Mouse (Mus musculus) regulatory T cell (primary cell): ENCODE results near the gene Rsph10b.
"Not testable (repeated sequence)": the region's sequence is repeated elsewhere in the genome, so short reads cannot be mapped to it uniquely, and the experiment has no call there.

ENCODE experiments used
- in situ Hi-C: fragments of 300-600 bp; cut with MboI, MseI; formaldehyde crosslinking; loops from one replicate; pipeline ENCODE4 v1.15.1; 2025; ENCODE audit warnings: high pct_unique_total_duplicates

Rsph10b gene

GRCm38 (mm10) chr5:143992661-143993060, 59.8 kb downstream of the Rsph10b start:
- in situ Hi-C loops, result no loop called here

DNA sequence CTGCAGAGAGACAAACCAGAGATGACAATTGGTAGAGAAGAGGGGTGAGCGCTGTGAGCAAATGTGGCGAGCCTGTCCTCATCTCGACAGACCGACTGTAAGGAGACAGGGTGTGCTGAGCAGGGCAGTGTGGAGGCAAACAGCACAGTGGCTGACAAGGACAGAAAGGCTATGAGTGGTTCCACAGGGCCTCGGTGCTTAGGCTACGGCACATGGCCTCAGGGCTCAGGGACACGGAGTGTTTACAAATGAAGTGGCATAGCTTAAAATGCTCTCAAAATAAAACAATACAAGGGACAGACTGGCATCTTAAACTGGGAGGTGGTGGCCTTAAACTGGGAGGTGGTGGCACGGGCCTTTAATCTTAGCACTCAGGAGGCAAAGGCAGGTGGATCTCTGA, 60.4 kb downstream of the Rsph10b start:
- in situ Hi-C loops, result no loop called here

DNA sequence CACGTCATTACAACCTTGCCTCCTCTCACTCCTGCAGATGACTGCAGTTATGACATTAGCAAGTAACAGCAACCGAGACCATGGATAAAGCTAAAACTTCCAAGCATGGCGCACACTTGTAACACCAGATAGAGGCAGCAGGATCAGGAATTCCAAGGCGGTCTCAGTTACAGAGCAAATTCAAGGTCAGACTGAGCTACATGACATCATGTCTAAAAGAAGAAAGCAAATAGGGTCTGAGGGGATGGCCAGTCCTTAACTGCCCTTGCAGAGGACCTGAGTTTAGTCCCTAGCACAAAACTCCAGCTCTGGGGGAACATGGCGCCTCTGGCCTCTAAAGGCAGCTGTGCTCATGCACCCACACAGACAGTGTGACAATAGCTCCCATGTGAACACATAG, 61.0 kb downstream of the Rsph10b start:
- in situ Hi-C loops, result no loop called here

GRCm38 (mm10) chr5:143994632-143995365, 62.0 kb downstream of the Rsph10b start:
- in situ Hi-C loops, result no loop called here

DNA sequence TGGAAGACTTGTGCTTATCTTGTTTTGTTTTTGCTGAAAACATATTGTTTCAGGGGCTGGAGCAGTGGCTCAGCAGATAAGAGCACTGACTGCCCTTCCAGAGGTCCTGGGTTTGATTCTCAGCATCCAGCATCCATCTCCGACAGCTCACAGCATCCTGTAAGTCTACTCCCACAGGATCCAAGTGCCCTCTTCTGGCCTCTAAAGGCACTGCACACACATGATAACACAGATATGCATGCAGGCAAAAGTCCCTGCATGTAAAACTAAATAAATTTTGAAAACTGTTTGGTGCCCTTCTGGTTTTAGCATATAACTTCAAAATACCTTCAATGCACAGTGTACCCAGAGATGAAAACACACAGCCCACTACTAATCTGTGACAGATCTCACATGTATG, 66.6 kb downstream of the Rsph10b start:
- in situ Hi-C loops, result no loop called here

DNA sequence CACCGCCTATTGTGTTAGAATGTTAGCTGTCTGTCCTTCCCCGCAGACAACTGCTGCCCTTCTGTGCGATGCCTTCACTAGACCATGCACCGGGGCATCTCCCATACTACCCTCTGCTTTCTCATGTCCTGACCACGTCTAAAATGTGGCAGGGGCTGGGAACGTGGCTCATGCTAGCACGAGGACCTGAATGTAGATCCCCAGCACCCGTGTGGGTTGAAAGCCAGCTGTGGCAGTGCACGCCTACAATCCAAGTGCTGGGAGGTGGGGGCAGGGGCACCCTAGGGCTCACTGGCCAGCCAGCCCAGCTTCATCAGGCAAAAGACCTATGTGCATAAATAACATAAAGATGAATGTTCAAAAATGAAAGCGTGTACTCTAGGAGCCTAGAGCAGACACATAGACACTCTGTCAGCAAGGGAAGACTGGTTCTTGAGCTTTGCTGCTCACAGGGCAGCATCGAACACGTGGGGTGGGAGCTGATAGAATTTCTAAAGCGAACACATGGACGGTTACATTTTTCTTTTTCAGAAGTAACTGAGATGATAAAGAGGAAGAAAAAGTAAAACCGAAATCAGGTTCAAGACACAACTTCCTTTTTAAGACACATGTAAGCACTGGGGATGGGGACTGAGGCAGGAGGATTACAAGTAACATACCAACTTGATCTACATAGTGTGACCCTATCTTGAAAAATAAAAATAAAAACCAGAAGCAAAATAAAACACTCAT, 69.8 kb downstream of the Rsph10b start:
- in situ Hi-C loops, result no loop called here

GRCm38 (mm10) chr5:144013366-144014134, 80.7 kb downstream of the Rsph10b start:
- in situ Hi-C loops, result not testable (repeated sequence)

DNA sequence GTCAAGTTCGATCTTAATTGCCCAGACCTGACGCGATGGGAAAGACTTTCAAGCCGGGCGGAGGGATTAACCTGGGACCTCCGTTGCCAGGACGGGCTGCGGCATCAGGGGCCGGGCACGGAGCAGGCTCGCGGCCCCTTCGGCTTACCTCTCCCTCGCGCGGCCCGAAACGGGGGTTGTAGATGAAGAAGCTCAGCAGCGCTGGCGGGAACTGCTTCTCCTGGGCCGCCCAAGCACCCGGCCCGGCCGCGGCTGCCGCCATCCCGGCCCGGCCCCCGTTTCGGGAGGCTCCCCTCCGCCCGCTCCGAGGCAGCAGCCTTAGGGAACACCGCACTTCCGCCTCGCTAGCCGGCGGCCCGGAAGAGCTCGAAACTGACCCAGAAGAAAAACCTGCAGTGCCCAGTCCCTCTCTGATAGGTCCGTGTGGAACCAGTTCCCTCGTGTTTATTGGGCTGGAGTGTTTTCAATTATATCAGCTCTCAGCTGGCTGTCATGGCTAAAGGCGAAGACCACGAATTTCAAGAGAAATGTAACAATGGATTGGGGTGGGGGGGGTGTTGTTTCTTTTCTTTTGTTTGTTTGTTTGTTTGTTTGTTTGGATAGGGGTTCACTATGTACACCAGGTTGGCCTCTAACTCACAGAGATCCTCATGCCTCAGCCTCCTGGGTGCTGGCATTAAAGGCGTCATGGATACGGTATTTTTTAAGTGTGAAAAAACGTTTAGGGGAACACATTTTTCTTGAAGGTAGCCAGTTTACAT, 81.9 kb downstream of the Rsph10b start, which contains the start of gene Ccz1:
Ccz1 (minus strand) TSS at position 327 of the 761 bp plus-strand sequence.
- in situ Hi-C loops, result no loop called here

DNA sequence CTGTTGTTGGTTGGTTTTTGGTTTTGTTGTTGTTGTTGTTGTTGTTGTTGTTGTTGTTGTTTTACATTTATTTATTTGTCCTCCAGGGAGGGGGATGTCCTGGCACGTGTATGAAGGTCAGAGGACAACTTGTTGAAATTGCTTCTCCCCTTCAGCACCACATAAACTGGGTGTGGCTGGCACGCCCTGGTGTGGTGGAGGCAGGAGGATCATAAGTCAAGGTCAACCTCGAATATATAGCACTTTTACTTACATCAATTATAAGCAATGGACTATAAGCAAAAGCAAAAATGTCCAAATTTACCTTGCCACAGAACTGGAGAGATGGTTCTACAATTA, 82.4 kb downstream of the Rsph10b start:
- in situ Hi-C loops, result no loop called here

DNA sequence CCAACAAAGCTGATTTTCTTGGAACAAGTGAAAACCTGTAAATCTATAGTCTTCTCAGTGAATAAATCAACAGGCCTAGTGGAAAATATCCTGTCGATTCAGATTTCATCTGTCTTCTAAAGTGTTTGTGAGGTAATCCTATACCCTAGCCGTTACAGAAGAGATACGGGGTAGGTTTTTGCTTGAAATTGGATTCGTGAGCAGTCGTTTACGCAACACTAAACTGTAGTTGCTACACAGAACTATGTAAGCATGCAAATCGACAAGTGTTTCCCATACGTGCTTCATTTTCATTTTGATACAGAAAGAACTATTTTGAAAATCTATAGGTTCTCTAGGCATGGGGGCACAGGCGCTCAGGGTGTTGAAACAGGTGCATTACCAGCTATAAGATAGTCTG, 83.0 kb downstream of the Rsph10b start:
- in situ Hi-C loops, result no loop called here

DNA sequence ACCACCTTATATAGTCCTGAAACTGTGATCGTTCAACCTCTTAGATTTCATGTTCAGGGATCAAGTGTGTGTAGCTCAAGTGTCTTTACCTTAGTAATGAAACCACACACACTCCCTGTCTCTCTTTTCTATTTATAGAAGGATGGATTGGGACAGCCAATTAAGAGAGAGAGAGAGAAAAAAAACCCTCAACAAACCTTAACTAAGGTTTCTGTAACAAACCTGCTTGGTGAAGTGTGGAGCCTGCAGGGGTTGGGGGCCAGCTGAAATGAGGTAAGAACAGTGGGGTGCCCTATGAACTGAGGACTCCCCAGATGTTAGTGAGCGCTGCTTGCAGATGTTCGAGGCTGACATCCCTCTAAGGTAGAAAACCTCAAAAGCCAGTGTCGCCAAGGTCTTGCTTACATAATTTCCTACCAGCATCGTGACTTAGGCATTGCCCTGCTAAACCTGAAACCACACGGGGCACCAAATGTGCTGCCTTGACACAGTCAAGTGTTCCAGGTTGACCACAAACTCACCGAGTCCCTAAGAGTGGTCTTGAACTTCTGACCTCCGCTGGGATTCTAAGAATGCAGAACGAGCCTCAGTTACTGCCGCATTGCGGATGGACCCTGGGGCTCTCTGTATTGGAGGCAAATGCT, 93.9 kb downstream of the Rsph10b start, which contains the start of gene Ocm:
Ocm (minus strand) TSS at position 51 of the 644 bp plus-strand sequence.
- in situ Hi-C loops, result no loop called here

DNA sequence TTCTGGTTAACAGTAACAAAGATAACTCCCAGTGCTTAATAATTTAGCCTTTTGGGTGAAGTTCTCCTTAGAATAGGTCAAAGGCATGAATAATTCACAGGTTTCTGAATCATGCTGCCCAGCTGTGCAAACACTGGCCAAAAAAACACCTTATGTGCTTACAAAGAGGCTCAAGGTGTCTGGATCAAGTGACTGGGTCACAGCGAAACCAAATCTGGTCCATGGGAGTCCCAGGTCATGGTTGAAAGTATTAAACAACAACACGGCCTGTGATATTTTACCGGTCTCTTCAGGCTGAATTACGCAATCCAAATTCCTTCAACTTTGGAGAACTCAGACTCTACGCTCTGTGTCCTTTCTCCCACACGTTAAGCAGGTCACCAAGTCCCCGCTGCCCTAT, 99.7 kb downstream of the Rsph10b start:
- in situ Hi-C loops, result no loop called here

DNA sequence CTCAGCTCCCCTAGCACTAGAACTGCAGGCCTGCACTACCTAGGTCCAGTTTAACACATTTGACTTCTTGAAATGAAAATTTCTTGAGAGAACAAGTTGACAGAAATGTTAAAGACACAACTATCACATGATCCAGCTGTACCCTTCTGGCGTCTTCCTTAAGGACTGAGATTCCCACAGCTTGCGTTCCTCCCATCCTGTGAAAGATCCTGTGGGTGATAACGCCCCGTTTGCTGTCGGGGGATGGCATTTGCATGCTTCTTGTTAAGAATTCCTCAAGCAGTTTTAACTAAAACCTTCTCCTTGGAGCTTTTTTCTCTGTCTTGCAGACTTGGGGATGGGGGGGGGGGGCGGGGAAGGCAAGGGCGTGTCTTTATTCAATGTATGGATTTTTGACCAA, 101.7 kb downstream of the Rsph10b start:
- in situ Hi-C loops, result no loop called here
